Mouse (Mus musculus) heart, postnatal 0 days (tissue): ENCODE measurements around the gene Mettl26. TPM values are rescaled to one million over a fixed set of nuclear protein-coding genes. Genes with fewer than 3 reads are reported as not detected.
A peak's percentile ranks its signal among the peaks of the same experiment; 100 is the strongest.

Experiments
- ATAC-seq: fragments of 200-750 bp; cut with Nextera tagmentation; 2 replicates; pipeline ENCODE4 v1.8.0; 2017; ENCODE audit warnings: low read depth, moderate number of reproducible peaks, moderate library complexity; ENCODE audit not compliant: insufficient read depth
- DNase-seq: peaks from one replicate; pipeline ENCODE4 v3.0.0-alpha.2; 2016; ENCODE audit warnings: low spot score
- H3K27ac ChIP-seq: fragments of 300-500 bp; sonication (generic); 2 replicates; pipeline ENCODE4 v1.5.1; 2014; ENCODE audit warnings: low read depth, mild to moderate bottlenecking
- H3K27me3 ChIP-seq: fragments of 300-500 bp; sonication (generic); 2 replicates; pipeline ENCODE4 v1.6.1; 2014; ENCODE audit warnings: low read length, mixed read lengths; ENCODE audit not compliant: control insufficient read depth, insufficient read depth
- H3K36me3 ChIP-seq: fragments of 300-500 bp; sonication (generic); replicated peaks from 2 replicates; pipeline ENCODE4 v1.6.1; 2014; ENCODE audit warnings: low read length, mixed read lengths; ENCODE audit not compliant: control insufficient read depth, insufficient read depth
- H3K4me1 ChIP-seq: fragments of 300-500 bp; sonication (generic); 2 replicates; pipeline ENCODE4 v1.6.1; 2014; ENCODE audit warnings: antibody characterized with exemption; ENCODE audit not compliant: control insufficient read depth, insufficient read depth
- H3K4me2 ChIP-seq: fragments of 300-500 bp; sonication (generic); 2 replicates; pipeline ENCODE4 v1.6.1; 2014; ENCODE audit warnings: low read depth, mild to moderate bottlenecking, low read length, moderate library complexity
- H3K4me3 ChIP-seq: fragments of 300-500 bp; sonication (generic); 2 replicates; pipeline ENCODE4 v1.5.1; 2014; ENCODE audit warnings: low read depth, low read length
- H3K9ac ChIP-seq: fragments of 300-500 bp; sonication (generic); replicated peaks from 2 replicates; pipeline ENCODE4 v1.6.1; 2014; ENCODE audit warnings: low read depth, low read length, mixed read lengths
- H3K9me3 ChIP-seq: fragments of 300-500 bp; sonication (generic); replicated peaks from 2 replicates; pipeline ENCODE4 v1.6.1; 2016; ENCODE audit warnings: low read length; ENCODE audit not compliant: control insufficient read depth
- CTCF ChIP-seq: IDR thresholded peaks from 2 replicates; pipeline ENCODE4 v1.5.1; 2016; ENCODE audit warnings: antibody characterized with exemption, control low read depth, low read depth
- EP300 ChIP-seq: IDR thresholded peaks from 2 replicates; pipeline ENCODE4 v1.6.1; 2016; ENCODE audit warnings: antibody characterized with exemption, low read depth
- WGBS: fragments of 180-500 bp; shearing (Covaris S2); extraction: QIAGEN DNeasy Blood & Tissue Kit; methylation state at CpG from one replicate; pipeline ENCODE4 v1.1.7; 2014; 5-methylcytosine and 5-hydroxymethylcytosine counted together
- polyA plus RNA-seq: library from polyadenylated mRNA; unstranded; fragments of >200 nt; fragmentation: Nextera tagmentation; extraction: Ambion mirVana; gene quantifications from 2 replicates; pipeline ENCODE4 v1.2.1, GENCODE M21; 2015
- total RNA-seq: library from RNA; depleted of rRNA; stranded (reverse); fragments of >200 nt; gene quantifications from 2 replicates; pipeline ENCODE4 v1.2.3, GENCODE M21; 2014; ENCODE audit warnings: low replicate concordance; rRNA removed

Gene Mettl26
- total RNA-seq: 23.1 and 28.1 TPM in 2 replicates
- 27.8 and 28.0 TPM in 2 replicates for polyA plus RNA-seq

- TF ChIP-seq CTCF (peak; percentile 2; the same call in 1 of the 2 replicates), EP300 (no peak)
- Histone ChIP-seq H3K27ac (peak within 1 kb of the TSS; percentile 94), H3K36me3 (no peaks in the 10 kb centered on the region), H3K9ac (peak within 1 kb of the TSS; percentile 66), H3K4me1 (peaks cover 18% of the 10 kb centered on the region; the same call in 1 of the 2 replicates), H3K4me2 (peak within 1 kb of the TSS; percentile 90), H3K4me3 (peak within 1 kb of the TSS; percentile 80), H3K27me3 (no peaks in the 10 kb centered on the region), H3K9me3 (no peaks in the 10 kb centered on the region)
- under 1% methylated on average over 25 of the region's 25 CpGs for WGBS
- ATAC-seq (peak; percentile 76), DNase-seq (peak; percentile 48)
These were observed at the start of gene Mettl26 for GRCm38 (mm10) chr17:25874721-25875170. Gene Mettl26 (plus strand): TSS chr17:25875074.

- Histone ChIP-seq H3K9me3 (no peaks in the 10 kb centered on the region), H3K27ac (no peak overlapping the region), H3K4me3 (no peak overlapping the region), H3K27me3 (peaks cover 8% of the 10 kb centered on the region), H3K4me2 (no peak overlapping the region), H3K36me3 (peaks cover 20% of the 10 kb centered on the region), H3K4me1 (peaks cover 23% of the 10 kb centered on the region), H3K9ac (no peak overlapping the region)
- TF ChIP-seq EP300 (no peak), CTCF (no peak)
- no peak for ATAC-seq
- DNase-seq: no peak
- WGBS: 88% methylated on average over 6 of the region's 6 CpGs
These were observed 49.6 kb upstream of the Mettl26 start for GRCm38 (mm10) chr17:25825311-25825710.

- no peak for DNase-seq
- no peak overlapping the region for H3K4me3 ChIP-seq
- TF ChIP-seq EP300 (no peak), CTCF (no peak)
- H3K36me3 ChIP-seq: peaks cover 27% of the 10 kb centered on the region
- peaks cover 26% of the 10 kb centered on the region for H3K4me1 ChIP-seq
- H3K4me2 ChIP-seq: no peak overlapping the region
- no peaks in the 10 kb centered on the region for H3K9me3 ChIP-seq
- 92% methylated on average over 27 of the region's 27 CpGs for WGBS
- H3K27me3 ChIP-seq: peaks cover 3% of the 10 kb centered on the region; the same call in 1 of the 2 replicates
- ATAC-seq: no peak
- no peak overlapping the region for H3K27ac ChIP-seq
- H3K9ac ChIP-seq: no peak overlapping the region
These were observed 48.8 kb upstream of the Mettl26 start for GRCm38 (mm10) chr17:25825984-25826570.

GRCm38 (mm10) chr17:25827011-25827410, 47.9 kb upstream of the Mettl26 start:
- Histone ChIP-seq H3K4me2 (no peak overlapping the region), H3K27me3 (no peaks in the 10 kb centered on the region; the same call in 1 of the 2 replicates), H3K4me3 (no peak overlapping the region), H3K9ac (no peak overlapping the region), H3K27ac (no peak overlapping the region), H3K4me1 (peaks cover 35% of the 10 kb centered on the region), H3K36me3 (peaks cover 33% of the 10 kb centered on the region), H3K9me3 (no peaks in the 10 kb centered on the region)
- no peak for ATAC-seq
- TF ChIP-seq CTCF (no peak), EP300 (no peak)
- 85% methylated on average over 13 of the region's 13 CpGs for WGBS
- DNase-seq: no peak

GRCm38 (mm10) chr17:25827546-25828222, 47.2 kb upstream of the Mettl26 start:
- DNase-seq (no peak), ATAC-seq (no peak)
- Histone ChIP-seq H3K9me3 (no peaks in the 10 kb centered on the region), H3K9ac (no peak overlapping the region), H3K4me1 (peaks cover 37% of the 10 kb centered on the region), H3K36me3 (peaks cover 33% of the 10 kb centered on the region), H3K27ac (no peak overlapping the region), H3K27me3 (no peaks in the 10 kb centered on the region; the same call in 1 of the 2 replicates), H3K4me3 (no peak overlapping the region), H3K4me2 (no peak overlapping the region)
- TF ChIP-seq EP300: no peak
- TF ChIP-seq CTCF: no peak
- 90% methylated on average over 22 of the region's 22 CpGs for WGBS
